Mouse (Mus musculus) hematopoietic stem cell, adult 5-6 weeks (primary cell): Measurements from ENCODE around the gene Cck. TPM values are rescaled to one million over a fixed set of nuclear protein-coding genes. Genes with fewer than 3 reads are reported as not detected.

Experiments used
- ATAC-seq, 2 experiments: fragments of 125-278 bp in 1 of 2; replicated peaks in 1 of 2; 2 replicates each; pipeline ENCODE4 v1.8.0; 2016 to 2017; ENCODE audit warnings: inconsistent platforms in 2 of 2, mild to moderate bottlenecking in 2 of 2, moderate number of reproducible peaks in 2 of 2, low read depth in 1 of 2, moderate TSS enrichment in 1 of 2; ENCODE audit not compliant: low FRiP score in 2 of 2, poor library complexity in 2 of 2, severe bottlenecking in 2 of 2, insufficient read depth in 1 of 2, low TSS enrichment in 1 of 2
- total RNA-seq: library from RNA; stranded (forward); fragments of 172-1452, 232-1000 nt; gene quantifications from 2 replicates; pipeline ENCODE4 v1.2.3, GENCODE M21; 2017

Cck gene
- not detected in 2 replicates for total RNA-seq

DNA sequence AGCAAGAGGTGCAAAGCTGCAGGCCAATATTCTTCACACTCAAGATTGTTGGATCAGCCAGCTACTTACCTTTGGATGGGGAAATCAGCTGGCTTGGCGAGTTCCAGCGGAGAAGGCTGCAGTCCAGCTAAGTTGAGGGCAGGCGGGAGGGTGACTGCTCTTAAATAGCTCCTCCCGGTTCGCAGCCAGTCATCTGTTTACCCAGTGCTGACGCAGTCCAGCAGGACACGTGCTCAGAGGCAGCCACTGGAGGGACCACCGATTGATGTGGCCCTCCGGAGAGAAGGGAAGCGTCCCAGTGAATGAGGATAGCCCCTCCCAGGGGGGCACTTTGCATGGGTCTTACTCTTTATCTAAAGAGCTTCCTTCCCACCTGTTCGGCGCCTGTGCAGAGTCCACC lies at the start of gene Cck:
Gene Cck, minus strand, starts transcription at position 166 of the 400 bp plus-strand sequence.
- ATAC-seq: peak; percentile 23 to 56; a peak in 2 of 4 replicates

DNA sequence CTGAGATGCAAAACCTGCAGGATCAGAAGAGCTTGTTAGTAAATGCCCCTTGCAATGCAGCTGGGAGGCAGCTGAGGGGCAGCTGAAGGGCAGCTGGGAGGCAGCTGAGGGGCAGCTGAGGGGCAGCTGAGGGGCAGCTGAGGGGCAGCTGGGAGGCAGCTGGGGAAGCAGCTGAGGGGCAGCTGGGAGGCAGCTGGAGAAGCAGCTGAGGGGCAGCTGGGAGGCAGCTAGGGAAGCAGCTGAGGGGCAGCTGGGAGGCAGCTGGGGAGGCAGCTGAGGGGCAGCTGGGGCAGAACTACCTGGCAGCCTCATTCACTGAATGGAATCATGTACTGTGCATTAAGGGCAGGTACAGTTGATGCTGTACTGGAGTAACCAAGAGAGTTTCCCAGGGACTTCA lies 46.0 kb upstream of the Cck start:
- ATAC-seq: no peak

DNA sequence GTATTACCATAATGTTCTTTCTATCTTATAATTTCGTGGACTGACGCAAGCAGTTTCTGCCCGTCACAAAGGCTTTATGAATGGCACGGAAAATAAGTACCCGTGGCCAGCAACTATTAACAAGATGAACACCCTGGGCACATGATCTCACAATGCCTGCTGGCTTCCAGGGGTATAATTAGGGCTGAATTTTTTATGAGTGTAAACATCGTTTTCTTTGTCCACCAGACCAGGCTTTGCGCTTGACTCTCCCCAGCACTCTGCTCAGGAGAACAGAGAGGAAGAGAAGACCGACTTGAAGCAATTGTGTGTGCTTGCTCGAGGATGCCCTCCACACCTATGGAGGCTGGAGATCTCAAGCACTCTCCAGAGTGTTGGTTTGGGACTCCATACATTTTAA lies 37.1 kb upstream of the Cck start:
- ATAC-seq: no peak

DNA sequence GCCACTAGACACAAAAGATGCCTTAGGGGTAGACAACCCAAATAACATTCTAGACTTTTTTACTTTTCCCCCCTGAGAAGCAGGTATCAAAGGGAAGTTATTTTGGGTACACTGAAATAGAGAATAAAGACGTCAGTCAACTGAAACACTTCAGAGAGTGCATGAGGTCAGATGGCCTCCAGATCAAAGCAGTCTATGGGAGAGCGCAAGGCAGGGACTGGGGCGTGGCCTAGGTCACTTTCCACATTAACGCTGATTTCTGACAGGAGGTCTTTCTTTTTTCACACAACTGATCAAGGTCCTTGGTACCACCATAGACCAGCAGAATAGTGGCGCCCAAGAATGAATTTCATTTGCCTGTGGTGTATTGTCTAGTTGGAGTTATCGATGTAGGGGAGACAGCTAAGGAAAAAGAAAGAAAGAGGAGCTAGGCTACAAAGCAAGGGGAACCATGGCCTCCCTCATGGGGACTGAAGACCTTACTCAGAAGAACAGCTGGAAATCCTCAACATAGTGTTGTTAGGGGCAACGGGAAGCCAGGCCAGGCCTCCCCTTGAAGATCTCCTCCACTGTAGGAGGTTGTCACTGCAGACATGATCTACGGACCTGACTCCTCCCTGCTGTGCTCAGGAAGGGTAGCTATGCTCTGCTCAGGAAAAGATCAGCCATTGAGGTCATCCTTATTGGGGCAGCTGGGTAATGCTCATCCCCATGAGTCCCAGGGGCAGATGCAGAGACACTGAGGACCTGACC lies 33.3 kb upstream of the Cck start:
- no peak for ATAC-seq

DNA sequence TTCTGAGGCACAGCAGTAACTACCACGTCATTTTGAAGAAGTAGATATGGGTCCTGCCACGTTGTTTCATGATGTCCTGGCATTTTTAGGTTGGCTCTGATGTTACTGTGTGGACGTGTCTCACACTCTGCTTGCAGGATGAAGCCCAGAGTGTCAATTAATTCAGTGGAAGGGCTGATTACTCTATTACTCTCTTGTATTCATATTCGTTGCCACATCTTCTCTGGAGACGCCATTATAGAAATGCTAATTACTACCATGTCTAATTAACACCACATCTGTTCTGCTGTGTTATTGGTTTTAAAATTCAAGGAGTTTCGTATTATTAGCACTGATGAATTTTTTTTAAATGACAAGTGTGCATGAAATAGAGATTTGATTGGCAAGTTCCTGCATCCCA lies 30.7 kb upstream of the Cck start:
- ATAC-seq: no peak

DNA sequence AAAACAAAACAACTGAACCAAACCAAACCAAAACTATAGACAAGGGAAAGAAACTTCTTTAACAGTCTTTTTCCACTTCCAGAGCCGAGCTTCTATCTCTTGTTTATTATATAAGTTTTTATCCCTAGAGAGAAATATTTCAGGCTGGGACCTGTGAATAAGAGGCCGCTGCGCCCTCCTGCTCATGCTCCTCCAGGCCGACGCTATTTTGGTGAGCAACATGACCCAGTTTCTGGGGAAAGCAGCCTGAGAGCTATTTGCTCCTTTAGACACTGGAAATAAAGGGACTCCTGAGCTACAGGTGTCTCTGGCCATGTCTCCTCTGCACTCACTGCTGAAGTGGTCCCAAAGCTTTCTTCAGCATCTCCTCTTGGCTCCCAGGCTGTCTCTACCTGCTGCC lies 24.6 kb upstream of the Cck start:
- ATAC-seq: no peak

DNA sequence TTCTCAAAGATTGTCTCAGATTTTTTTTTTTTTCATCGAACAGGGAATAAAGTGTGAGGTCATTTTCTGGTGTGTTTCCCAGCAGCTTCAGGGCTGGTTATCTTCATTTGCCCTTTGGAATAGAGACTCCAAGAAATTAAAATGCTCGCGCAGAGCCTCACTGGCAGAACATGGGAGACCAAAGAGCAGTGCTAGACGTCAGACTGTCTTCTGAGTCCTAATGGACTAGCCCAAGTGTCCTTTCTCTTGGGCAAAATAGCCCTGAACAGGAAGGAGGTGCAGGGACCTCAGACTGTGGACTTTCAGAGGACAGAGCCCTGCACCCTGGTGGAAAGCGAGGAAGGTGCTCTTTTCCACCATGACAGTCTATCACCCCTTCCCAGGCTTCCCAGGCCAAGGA lies 19.0 kb upstream of the Cck start:
- no peak for ATAC-seq

DNA sequence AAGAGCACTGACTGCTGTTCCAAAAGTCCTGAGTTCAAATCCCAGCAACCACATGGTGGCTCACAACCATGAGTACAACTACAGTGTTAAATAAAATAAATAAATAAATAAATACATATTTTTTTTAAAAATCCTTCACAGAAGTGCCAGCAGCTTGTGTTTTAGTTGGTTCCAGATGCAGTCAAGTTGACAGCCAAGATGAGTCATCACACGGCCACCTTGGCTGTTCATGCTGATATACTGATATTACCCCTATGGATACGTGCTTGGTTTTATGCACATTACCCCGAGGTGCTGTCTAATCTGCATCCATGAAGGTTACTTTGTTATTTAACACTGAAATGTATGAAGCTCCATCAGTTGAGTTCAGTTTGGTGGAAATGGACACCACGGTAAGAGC lies 16.4 kb upstream of the Cck start:
- ATAC-seq: no peak

DNA sequence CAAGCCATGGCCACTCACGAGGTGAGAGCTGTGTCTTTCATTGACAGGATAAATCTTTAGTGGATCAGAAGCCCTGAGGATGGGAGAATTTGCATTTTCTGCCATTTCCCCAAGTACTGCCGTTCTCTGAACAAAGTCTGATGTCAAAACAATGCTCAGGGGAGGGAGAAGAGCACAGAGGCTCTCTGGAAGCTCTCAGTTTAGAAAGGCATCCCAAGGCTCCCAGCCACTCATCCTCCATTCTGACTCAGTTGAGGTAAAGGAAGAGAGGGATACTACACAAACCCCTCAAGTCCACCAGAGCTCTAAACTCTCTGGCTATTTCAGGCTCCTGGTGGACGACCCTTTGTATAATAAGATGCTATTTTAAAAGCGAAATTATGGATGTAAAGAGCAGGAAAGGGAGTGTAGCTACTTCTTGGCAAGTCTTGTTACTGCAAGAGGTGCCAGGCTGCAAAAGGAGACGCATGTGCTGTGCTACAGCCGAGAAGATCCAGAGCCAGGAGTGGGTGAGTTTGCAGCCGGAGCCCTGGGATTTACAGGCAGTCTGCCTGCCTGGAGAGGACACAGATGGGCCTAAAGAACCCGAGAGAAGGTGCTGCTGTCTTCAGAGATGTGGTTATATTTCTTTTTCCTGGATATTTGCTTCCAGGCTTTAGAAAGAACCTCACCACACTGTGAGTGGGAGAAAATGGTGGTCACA lies 11.1 kb upstream of the Cck start:
- no peak for ATAC-seq

DNA sequence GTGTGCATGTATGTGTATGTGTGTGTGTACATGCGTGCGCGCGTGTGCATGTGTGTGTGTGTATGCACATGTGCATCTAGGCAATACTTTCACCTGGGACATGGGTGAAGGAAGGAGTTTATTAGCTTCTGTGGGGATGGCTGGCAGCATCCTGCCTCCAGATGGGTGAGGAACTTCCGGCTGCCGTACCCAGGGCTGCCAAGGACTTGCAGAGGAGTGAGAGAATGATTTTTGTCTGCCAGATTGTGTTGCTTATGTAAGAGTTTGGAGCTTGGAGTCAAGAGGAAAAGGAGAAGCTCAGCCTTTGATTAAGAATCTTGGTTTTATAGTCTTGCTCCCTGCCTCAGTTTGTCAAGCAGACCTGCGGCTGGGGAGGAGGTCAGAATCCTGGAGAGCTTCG lies 9.9 kb upstream of the Cck start:
- no peak for ATAC-seq

DNA sequence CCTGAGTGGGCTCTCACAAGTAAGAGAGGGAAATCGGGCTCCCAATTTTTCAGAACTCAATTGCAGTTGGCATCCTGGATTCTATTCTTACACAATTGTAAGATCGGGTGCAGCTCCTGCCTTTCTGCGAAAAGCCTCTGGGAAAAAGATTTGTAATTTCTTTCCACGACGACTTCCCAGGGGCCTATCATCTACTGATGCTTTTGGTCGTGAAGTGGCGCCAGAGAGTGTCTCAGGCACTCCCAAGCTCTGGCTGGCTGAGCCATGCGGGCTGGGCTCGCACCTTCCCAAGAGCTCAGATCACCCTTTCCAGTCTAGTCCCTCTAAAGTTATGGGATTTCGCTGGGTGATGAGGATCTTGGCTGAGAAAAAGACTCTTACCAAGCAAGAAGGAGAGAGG lies 608 bp upstream of the Cck start:
- no peak for ATAC-seq

DNA sequence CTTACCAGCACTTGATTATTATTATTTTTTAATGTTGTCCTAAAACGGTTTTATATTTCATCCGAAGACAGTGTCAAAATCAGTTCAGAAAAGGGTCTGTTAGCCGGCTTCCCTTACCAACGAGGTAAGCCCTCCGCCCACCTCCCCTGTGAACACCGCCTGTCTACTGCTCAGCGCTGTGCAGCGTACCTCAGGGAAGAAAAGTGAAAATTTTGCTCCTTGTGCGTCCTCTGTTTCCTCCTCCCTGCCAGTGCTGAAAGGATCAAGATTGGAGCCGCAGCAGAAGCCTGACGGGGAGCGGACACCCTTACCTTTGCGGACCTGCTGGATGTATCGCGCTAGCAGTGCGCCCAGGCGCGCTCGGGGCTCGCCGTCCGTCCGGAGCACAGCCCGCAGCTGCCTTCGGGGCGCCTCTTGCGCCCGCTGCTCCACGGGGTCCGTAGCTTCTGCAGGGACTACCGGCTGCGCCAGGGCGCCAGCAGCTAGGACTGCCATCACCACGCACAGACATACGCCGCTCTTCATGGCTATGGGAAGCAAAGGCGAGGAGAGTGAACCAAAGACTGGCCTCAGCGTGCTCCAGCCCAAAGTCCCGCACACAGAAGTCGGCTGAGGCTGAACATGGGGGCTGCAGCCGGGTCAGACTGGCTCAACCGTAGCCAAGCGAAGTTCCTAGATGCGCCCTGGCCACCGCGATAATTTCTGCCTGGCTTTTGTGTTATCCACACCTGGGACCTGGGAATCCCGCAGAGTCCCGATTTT lies 1.3 kb downstream of the Cck start:
- 0 out of 4 replicates have a peak, but pooled peaks of 1 of the 2 experiments have one; percentile 5 for ATAC-seq

DNA sequence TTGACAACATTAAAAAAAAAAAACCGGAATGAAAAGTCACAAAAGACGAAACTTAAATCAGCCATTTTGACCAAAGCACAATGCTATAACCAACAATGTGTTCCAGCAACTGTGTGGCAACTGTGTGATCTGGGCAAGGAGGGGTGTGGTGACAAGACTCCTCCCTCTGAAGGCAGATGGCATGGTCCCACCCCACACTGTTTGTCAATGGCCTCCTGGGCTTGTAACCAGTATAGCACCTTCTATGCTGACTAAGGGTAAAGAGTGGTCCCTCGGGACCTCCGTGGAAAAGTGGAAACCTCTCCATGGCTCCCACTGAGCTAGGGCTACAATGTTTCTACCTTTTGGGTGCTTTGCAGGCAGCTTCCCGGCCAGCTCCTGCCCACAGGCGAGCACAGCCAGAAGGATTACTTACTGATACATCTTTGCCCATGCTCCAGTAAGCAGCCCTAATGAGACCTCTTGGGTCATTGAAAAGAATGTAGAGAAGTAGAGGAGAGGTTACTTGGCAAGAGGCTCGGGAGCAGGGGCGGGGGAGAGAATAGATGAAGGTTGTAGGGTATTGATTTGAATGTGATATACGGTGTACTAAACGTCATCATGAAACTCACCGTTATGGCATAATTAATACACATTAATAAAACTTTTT lies 3.8 kb downstream of the Cck start:
- no peak for ATAC-seq

DNA sequence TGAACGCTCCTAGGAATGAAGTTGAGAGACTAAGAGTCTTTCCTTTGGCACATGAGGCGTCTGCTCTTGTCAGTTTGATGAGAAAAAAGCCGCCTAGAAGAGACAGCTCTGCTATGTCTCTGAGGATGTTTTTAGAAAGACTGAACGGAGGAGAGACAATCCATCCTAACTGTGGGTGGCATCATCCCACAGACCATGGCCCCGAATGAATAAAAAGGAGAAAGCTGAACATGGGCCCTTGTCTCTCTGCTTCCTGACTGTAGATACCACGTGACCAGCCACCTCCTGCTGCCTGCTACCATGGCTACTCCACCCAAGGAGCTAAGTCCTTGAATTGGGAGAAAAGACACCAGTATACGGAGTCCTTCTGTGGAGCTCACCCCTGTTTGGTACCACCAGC lies 8.3 kb downstream of the Cck start:
- no peak for ATAC-seq

DNA sequence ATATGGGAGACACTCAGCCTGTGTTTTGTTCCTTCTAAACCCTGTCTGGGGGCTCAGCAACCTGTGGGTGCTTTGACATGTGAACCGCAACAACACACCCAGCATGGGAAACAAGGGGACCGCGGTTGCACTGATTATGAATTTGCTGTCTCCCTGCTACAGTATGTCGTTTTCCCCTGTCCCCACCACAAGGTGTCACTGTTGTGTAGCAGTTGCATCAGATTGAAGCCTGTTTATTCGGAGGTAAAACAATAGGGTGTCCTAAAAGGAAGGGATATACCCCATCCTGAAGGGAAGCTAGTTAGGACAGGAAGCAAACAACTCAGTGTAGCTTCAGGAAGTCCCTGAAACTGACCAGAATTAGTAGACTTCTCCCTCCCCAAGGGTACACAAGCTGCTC lies 16.0 kb downstream of the Cck start:
- peak; percentile 58 to 80; a peak in 3 of 4 replicates for ATAC-seq

DNA sequence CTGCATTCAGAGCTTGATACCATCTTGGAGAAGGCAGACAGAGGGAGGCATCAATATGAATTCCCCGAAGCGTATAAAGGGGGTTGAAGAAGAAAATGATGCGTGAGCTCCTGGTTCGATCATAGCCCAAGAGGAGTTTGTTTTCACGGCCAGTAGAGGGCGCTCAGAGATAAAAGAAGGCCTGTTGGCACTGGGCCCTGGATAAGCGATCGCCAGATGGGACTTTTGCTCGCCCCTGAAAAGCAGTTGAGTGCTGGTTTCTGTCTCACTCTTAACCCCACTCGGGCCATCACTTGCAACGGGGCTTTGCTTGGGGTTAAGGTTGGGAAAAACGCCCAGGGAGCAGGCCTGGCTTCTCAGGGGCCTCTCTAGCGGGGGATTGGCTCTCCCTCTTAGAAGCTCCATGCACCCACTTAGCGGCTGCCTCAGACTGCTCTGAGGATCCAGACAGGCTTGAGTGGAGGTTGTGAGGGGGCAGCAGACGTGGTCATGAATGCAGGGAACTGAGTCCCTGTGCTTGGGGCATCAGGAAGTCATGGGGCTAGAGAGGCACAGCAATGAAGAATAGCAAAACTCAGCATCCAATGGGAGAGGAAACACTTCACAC lies 18.1 kb downstream of the Cck start:
- ATAC-seq: peak in 1 of 2 experiments; percentile 44; a peak in 3 of 4 replicates
